Mouse (Mus musculus) cerebellum, adult 2 months (tissue): ENCODE measurements around the gene Spem2. TPM values are rescaled to one million over a fixed set of nuclear protein-coding genes. Genes with fewer than 3 reads are reported as not detected.

Experiments
- DNase-seq, 2 experiments: peaks; one replicate each; pipeline ENCODE4 v3.0.0; 2021
- H3K27ac ChIP-seq: fragments of 200-500 bp; 2 replicates; pipeline ENCODE4 v1.5.1; 2012; ENCODE audit warnings: low read length, control low read depth, inconsistent platforms; ENCODE audit not compliant: insufficient read depth
- H3K27me3 ChIP-seq: fragments of 200-500 bp; 2 replicates; pipeline ENCODE4 v1.6.1; 2012; ENCODE audit warnings: inconsistent platforms, mild to moderate bottlenecking, low read length, moderate library complexity; ENCODE audit not compliant: control insufficient read depth, insufficient read depth
- H3K4me1 ChIP-seq: fragments of 200-500 bp; 2 replicates; pipeline ENCODE4 v1.6.1; 2011; ENCODE audit warnings: low read length; ENCODE audit not compliant: control insufficient read depth, insufficient read depth
- H3K4me3 ChIP-seq: fragments of 200-500 bp; replicated peaks from 2 replicates; pipeline ENCODE3; 2011; ENCODE audit warnings: mild to moderate bottlenecking, low read depth, low read length, control low read depth; ENCODE audit not compliant: insufficient read depth
- CTCF ChIP-seq: fragments of 200-500 bp; IDR thresholded peaks from 2 replicates; pipeline ENCODE4 v1.5.1; 2011; ENCODE audit warnings: low read depth, mild to moderate bottlenecking, control low read depth, low read length, moderate library complexity, borderline replicate concordance; ENCODE audit not compliant: insufficient read depth
- POLR2A ChIP-seq: fragments of 200-500 bp; IDR thresholded peaks from 2 replicates; pipeline ENCODE4 v1.6.1; 2011; ENCODE audit warnings: low read length, control low read depth, borderline replicate concordance; ENCODE audit not compliant: insufficient read depth
- WGBS: fragments of 180-500 bp; shearing (Covaris S2); methylation state at CpG from one replicate; pipeline ENCODE4 v1.1.7; 2018; 5-methylcytosine and 5-hydroxymethylcytosine counted together
- polyA plus RNA-seq: library from polyadenylated mRNA; depleted of rRNA; stranded (reverse); fragments of >200 nt; gene quantifications from 2 replicates; pipeline ENCODE4 v1.2.3, GENCODE M21; 2012

The Spem2 gene
- polyA plus RNA-seq, 1 experiment: not detected

GRCm38 (mm10) chr11:69838714-69839104 is 20.4 kb upstream of the Spem2 start:
- H3K27me3 ChIP-seq: no peaks in the 10 kb centered on the region
- H3K27ac ChIP-seq: peak overlapping the region; percentile 86
- H3K4me3 ChIP-seq: peak overlapping the region; percentile 89
- peaks cover 2% of the 10 kb centered on the region; the same call in 1 of the 2 replicates for H3K4me1 ChIP-seq
- DNase-seq: peak in 1 of 2 experiments; percentile 44
- WGBS: under 1% methylated on average over 7 of the region's 7 CpGs
- TF ChIP-seq POLR2A: no peak
- no peak for TF ChIP-seq CTCF

- peaks cover 5% of the 10 kb centered on the region; the same call in 1 of the 2 replicates for H3K4me1 ChIP-seq
- DNase-seq: peak; percentile 97 to 99
- H3K27me3 ChIP-seq: no peaks in the 10 kb centered on the region
- H3K4me3 ChIP-seq: peak within 1 kb of the TSS; percentile 98
- peak within 1 kb of the TSS; percentile 86 for H3K27ac ChIP-seq
- TF ChIP-seq POLR2A (peak; percentile 82), CTCF (no peak)
- under 1% methylated on average over 34 of the region's 34 CpGs for WGBS
Observed at GRCm38 (mm10) chr11:69837952-69838713, 19.9 kb upstream of the Spem2 start, which contains the start of gene Tmem256. Gene Tmem256, plus strand, starts transcription at chr11:69838514.

GRCm38 (mm10) chr11:69837604-69837951 is 19.3 kb upstream of the Spem2 start, which contains the start of gene Nlgn2:
Gene Nlgn2, minus strand, starts transcription at chr11:69837784.
- TF ChIP-seq POLR2A: peak; percentile 47
- no peak for TF ChIP-seq CTCF
- under 1% methylated on average over 32 of the region's 32 CpGs for WGBS
- Histone ChIP-seq H3K4me1 (peaks cover 5% of the 10 kb centered on the region), H3K4me3 (peak within 1 kb of the TSS; percentile 98), H3K27me3 (no peaks in the 10 kb centered on the region), H3K27ac (peak within 1 kb of the TSS; percentile 86)
- DNase-seq: no peak

- Histone ChIP-seq H3K4me3 (peak overlapping the region; percentile 98), H3K27ac (peak overlapping the region; percentile 86), H3K27me3 (no peaks in the 10 kb centered on the region), H3K4me1 (peaks cover 5% of the 10 kb centered on the region)
- peak; percentile 36 to 81 for DNase-seq
- TF ChIP-seq CTCF: no peak
- no peak for TF ChIP-seq POLR2A
- WGBS: 2% methylated on average over 52 of the region's 52 CpGs
Observed at GRCm38 (mm10) chr11:69836703-69837576, 18.7 kb upstream of the Spem2 start.

- peak overlapping the region; percentile 98 for H3K4me3 ChIP-seq
- TF ChIP-seq CTCF (no peak), POLR2A (no peak)
- H3K4me1 ChIP-seq: peaks cover 5% of the 10 kb centered on the region
- DNase-seq: peak in 1 of 2 experiments; percentile 45
- WGBS: 5% methylated on average over 3 of the region's 4 CpGs
- H3K27me3 ChIP-seq: no peaks in the 10 kb centered on the region
- H3K27ac ChIP-seq: no peak overlapping the region
Observed at GRCm38 (mm10) chr11:69835966-69836335, 17.7 kb upstream of the Spem2 start.

- Histone ChIP-seq H3K4me1 (peaks cover 5% of the 10 kb centered on the region), H3K4me3 (peak overlapping the region; percentile 98), H3K27ac (no peak overlapping the region), H3K27me3 (no peaks in the 10 kb centered on the region)
- 16% methylated on average over 9 of the region's 9 CpGs for WGBS
- TF ChIP-seq CTCF (no peak), POLR2A (no peak)
- DNase-seq: no peak
Observed at GRCm38 (mm10) chr11:69835326-69835965, 17.2 kb upstream of the Spem2 start.

GRCm38 (mm10) chr11:69834001-69834549 is 15.8 kb upstream of the Spem2 start:
- WGBS: 13% methylated on average over 45 of the region's 48 CpGs
- Histone ChIP-seq H3K27ac (no peak overlapping the region), H3K4me3 (peak overlapping the region; percentile 6), H3K4me1 (peaks cover 5% of the 10 kb centered on the region; the same call in 1 of the 2 replicates), H3K27me3 (no peaks in the 10 kb centered on the region)
- no peak for TF ChIP-seq CTCF
- TF ChIP-seq POLR2A: no peak
- peak; percentile 37 to 57 for DNase-seq
